Mouse (Mus musculus): ENCODE data around the gene Syde1.

The Syde1 gene

DNA sequence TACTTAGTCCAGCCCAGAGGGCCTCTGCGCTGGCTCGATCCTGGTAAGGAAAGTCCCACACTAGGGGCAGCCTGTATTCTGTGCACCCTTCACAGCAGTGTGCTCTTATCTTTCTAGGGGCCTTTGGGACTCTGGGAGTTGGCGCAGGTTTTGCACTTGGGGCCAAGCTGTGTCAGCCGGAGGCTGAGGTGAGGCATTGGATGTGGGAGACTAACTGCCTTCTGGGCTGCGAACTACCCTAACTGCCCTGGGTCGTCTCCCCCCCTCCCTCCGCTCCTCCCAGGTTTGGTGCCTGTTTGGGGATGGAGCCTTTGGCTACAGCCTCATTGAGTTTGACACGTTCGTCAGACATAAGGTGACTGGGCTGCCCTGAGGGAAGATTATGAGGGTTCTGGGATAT is 8.4 kb downstream of the Syde1 start:
- POLR2A ChIA-PET: interaction anchor here in 1 of 4 experiments (1.2 kb wide), 1 partner anchor 12 kb away, joined by 3 read pairs; no protein-coding TSS in a partner anchor
- CTCF ChIA-PET: no interaction called here

DNA sequence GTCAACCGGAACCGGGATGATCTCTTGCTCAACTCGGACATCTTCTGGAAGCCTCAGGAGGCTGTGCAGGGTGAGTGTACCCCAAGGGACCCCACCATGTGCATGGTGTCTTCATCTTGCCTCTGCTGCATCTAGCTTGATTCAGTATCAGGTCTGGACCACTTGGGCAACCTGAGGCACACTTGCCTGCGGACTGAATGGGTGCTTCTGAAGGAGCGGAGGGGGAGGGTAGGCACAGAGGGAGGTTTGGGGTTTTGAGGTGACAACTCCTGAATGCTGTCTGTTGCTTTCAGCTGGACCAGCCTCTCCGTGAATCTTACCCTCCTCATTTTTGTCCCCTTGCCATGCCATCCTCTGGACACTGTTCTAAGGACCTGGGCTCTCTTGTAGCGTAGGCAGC is 10.6 kb downstream of the Syde1 start:
- CTCF ChIA-PET: no interaction called here
- POLR2A ChIA-PET: interaction anchor here in 1 of 4 experiments (0.5 to 1.3 kb wide), 3 partner anchors 9 to 1587 kb away, joined by 3 to 5 read pairs (median 3); no protein-coding TSS in a partner anchor

DNA sequence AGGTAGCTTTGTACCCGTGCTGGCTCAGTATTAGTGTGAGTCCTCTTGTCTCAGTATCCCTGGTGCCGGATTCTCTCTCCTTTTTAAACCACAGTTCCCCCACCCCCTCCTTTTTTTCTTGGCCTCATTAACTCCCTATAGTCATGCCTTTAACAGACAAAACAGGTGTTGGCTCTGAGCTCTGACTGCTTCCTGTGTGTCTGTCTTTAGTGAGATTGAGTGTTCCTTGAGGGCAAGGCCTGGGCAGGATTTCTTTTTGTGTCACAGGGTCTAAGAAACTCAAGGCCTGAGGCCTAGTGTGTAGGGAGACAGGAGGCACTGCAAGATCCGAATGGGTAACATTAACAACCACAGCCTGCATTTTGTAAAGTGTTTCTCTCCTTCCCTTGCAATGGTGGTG is 13.6 kb downstream of the Syde1 start:
- ChIA-PET POLR2A (no interaction called here), CTCF (no interaction called here)

DNA sequence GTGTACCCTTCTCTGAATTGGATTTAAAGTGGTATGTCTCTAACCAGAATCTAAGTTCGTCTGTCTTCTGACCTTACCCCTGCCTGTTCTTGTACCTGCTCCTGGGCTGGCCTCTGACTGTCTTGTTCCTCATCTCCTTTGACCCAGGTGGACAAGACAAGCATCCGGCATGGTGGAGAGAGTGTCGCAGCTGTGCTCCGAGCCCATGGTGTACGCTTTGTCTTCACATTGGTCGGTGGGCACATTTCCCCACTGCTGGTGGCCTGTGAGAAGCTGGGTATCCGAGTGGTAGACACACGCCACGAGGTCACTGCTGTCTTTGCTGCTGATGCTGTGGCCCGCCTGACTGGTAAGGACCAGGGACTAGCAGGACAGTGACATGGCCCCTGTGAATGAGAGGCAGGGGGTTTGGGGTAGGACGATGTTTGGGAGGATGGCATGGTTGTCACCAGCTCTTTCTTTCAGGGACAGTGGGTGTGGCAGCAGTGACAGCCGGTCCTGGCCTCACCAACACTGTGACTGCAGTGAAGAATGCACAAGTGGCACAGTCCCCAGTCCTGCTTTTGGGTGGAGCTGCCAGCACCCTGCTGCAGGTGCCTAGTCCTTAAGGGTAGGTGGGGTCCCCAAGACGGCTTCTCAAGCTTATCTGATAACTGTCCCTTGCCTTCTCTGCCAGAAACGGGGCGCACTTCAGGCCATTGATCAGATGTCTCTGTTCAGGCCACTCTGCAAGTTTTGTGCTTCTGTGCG is 15.2 kb downstream of the Syde1 start:
- ChIA-PET POLR2A (no interaction called here), CTCF (no interaction called here)

DNA sequence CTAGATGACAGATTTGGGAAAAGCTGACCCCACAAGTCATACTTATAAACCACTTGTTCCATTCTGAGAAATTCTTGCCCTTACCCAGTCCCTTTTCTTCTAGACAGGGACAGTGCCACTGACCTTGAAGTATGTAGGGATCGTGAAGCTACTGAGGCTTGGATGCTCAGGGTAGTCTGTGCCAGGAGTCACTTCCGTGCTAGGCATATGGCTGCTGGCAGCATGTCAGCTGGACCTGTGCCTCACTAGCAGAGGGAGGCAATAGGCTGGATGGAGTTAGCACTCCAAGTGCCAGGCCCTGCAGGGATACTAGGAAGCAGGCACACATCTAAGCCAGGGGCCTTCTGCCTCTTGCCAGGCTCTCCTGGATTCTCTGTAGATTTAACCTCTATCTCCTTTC is 16.1 kb downstream of the Syde1 start:
- CTCF ChIA-PET: no interaction called here

DNA sequence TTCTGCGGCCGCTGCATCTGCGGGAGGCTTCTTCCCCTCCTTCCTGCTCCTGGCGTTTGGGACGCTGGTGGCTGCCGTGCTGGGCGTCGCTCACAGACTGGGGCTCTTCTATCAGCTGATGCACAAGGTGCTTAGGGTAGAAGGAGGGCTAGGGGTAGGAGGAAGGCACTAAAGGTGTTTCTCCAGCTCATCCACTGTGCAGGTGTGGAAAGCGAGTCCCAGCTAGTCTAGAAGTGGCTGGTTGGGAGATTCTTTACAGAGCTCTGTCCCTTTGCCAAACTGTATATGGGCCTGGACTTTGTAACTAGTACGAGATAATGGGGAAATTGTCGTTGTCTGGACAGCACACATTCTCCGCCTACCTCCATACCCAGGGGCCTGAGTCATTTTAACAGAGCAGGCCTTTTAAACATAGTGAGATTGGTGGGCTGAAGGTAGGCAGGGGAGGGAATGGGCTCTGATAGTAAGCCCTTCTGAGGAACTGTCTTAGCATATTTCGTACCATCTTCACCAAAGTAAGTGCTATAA is 16.6 kb downstream of the Syde1 start:
- ChIA-PET POLR2A (interaction anchor here in 2 of 4 experiments (1.5 to 1.6 kb wide), 3 partner anchors 24 to 110 kb away, joined by 3 to 4 read pairs (median 3); partner anchors contain the start of gene Pdxk (in 1 of the 2)), CTCF (interaction anchor here in 1 of 4 experiments (0.6 kb wide), 1 partner anchor 1396 kb away, joined by 3 read pairs; no protein-coding TSS in a partner anchor)

More for the DNA sequence above, 16.1 kb downstream of the Syde1 start:
- POLR2A ChIA-PET: no interaction called here

DNA sequence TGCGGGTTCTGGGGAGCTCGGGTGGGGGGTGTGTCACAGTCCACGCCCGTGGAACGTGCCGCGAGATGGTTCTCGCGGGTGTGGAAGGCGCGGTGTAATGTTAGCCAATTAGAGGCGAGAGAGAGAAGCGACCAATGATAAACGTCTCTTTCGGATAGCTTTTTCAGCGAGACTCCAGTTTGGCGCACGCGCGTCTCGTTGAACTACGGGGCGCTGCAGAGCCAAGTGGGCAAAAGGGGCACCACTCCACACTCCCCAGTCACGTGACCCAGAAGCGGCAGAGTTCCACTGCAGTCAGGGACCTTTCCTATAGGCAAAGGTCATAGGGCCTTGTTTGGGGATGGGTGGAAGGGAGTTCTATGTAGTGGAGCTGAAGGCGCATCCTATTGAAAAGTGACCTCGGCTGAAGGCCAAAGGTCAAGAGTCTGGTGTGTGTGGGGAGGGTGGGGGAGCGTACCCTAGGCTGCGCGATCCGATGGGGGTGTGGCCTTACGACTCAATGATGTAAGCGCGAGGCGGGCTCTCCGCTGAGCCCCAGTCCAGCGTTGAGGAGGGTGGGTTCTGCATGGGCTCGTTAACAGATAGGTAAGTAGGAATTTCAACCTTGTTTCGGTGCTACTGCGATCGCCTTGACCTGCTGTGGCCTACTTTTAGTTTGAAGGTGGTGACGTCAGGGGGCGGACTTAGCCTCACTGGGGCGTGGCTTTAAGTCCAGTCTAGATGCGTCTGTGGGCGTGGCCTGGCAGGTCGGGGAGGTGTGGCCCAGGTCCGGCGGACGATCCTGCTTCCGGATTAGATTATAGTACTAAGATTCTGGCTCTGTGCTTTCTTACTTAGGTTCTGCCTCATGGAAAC is 17.3 kb downstream of the Syde1 start, which contains the start of gene Ilvbl:
Gene Ilvbl (plus strand): TSS at position 97 of the 855 bp plus-strand sequence.
- ChIA-PET POLR2A (interaction anchor here (0.5 to 1.6 kb wide), 14 partner anchors 15 to 844 kb away, joined by 3 to 4 read pairs (median 3); partner anchors contain the start of gene Pdxk (in 2 of the 4)), CTCF (interaction anchor here in 2 of 4 experiments (0.6 to 1.1 kb wide), 3 partner anchors 61 to 1395 kb away, joined by 3 to 5 read pairs (median 3); no protein-coding TSS in a partner anchor)

DNA sequence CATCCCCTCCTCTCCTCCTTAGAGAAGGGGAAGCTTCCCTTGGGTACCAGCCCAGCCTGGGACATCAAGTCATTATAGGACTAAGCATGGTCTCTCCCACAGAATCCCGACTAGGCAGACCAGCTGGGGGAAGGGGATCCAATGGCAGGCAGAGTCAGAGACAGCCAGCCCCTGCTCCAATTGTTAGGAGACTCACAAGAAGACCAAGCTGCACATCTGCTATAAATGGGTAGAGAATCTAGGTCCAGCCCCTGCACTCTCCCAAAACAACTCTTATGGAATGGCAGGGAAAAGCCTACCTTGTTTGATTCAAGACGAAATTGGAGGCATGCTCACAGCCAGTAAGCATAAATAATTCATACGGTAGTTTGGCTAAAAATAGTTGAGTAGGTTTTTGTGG is 18.5 kb downstream of the Syde1 start:
- ChIA-PET POLR2A (no interaction called here), CTCF (no interaction called here)

DNA sequence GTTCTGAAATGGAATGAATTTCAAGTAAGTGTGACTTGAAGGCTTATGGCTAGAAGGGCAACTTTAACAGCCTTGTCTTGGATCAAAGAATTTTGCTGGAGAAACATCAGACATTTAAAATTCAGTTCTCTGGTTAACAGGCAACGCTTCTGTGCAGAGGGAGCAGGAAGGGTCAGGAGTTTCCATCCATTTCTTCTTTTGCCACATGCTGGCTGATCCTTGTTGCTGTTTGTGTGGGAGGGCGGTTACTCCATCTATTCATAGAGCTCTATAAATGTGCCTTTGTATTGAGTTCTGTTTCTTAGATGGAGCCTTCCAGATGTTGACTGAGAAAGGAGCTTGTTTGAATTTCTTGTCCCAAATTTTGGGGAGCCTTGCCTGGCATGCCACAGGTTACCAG is 20.9 kb downstream of the Syde1 start:
- POLR2A ChIA-PET: interaction anchor here in 1 of 4 experiments (0.8 to 1.4 kb wide), 2 partner anchors 13 to 24 kb away, joined by 3 read pairs; no protein-coding TSS in a partner anchor
- CTCF ChIA-PET: interaction anchor here in 1 of 4 experiments (0.6 kb wide), 1 partner anchor 1356 kb away, joined by 8 read pairs; no protein-coding TSS in a partner anchor

DNA sequence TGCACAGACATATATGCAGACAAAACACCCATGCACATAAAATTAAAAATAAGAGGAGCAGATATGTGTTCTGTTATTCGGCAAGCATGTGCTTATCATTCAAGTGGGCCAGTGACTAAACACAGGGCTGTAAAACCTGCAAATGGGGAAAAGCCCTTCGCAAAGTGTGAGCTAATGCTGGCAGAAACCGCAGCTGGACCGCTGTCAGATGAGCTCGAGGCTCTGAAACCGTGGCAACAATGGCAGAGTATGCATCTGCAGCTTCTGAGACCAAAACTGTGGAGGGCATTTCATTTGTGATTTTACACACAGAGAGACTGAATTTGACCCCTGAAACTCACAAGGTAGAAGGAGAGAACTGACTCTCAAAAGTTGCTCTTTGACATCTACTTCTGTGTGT is 21.3 kb downstream of the Syde1 start:
- CTCF ChIA-PET: no interaction called here
- POLR2A ChIA-PET: interaction anchor here in 1 of 4 experiments (1.4 kb wide), 1 partner anchor 24 kb away, joined by 3 read pairs; no protein-coding TSS in a partner anchor

DNA sequence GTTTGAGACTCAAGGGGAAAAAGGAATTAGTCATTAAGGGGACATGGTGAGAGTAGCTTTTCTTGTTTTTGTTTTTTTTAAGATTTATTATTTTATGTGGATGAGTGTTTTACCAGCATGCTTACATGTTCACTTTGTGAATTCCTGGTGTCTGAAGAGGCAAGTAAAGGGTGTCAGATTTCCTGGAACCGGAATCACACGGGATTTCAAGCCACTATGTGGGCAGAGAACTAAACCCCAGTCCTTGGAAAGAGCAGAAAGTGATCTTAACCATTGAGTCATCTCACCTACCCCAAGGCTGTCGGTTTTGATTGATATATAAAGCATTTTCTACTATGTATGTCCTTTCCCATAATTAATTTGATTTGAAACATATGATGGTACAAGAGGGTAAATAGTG is 22.1 kb downstream of the Syde1 start:
- CTCF ChIA-PET: no interaction called here
- POLR2A ChIA-PET: no interaction called here

DNA sequence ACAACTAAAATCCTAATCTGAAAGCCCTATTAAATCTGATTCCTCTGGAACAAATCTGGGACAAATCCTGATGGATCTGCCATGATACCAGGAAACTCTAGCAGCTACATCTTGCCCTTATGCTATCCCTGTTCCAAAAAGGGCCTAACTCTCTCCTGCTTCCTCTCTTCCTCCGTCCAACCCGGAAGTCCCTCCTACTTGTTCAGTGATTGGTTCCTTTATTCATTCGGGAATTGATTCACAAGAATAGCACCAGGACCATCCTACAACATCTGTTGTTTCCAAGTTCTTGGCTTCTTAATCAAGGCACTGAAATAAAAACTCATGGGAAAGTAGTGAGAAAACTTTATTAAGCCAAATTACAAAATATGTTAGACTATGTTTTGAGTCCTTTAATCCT is 22.6 kb downstream of the Syde1 start:
- POLR2A ChIA-PET: no interaction called here
- CTCF ChIA-PET: no interaction called here

DNA sequence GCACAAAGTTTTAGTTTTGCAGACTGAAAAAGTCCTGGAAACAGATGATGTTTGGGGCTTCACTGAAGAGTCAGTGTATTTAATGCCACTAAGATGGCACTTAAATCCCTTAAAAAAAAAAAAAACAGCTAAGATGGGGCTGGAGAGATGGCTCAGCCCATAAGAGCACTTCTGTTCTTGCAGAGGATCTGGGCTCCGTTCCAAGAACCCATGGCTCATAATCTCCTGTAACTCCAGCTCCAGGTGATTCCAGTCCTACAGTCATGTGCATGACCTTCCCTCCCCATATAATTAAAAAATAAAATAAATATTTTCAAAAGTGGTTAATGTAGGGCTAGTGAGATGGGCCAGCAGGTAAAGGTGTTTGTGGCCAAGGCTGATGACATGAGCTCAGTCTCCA is 26.7 kb downstream of the Syde1 start:
- ChIA-PET CTCF (interaction anchor here in 1 of 4 experiments (0.5 kb wide), 1 partner anchor 1084 kb away, joined by 3 read pairs; no protein-coding TSS in a partner anchor), POLR2A (no interaction called here)

DNA sequence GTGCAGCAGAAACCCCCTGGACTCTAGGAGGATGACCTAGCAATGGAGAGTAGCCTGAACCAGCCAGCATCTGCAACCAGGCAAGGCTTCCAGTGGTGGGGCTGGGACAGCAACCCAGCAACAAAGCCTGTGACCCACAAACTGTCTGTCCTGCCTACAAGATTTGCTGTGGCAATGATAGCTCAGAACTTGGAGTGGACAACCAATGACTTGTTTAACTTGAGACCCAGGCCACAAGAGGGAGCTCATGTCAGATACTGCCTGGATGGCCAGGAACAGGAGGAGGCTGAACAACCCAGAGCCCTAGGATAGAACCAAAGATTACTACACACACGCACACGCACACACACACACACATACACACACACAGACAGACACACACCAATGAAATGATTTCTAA is 50.8 kb downstream of the Syde1 start:
- ChIA-PET POLR2A (no interaction called here), CTCF (interaction anchor here (0.6 to 1.2 kb wide), 11 partner anchors 9 to 434 kb away, joined by 3 to 6 read pairs (median 3); no protein-coding TSS in a partner anchor)
